Mouse (Mus musculus): ENCODE measurements around the gene Zfpl1. TPM values are rescaled to one million over a fixed set of nuclear protein-coding genes. Genes with fewer than 3 reads are reported as not detected.

Zfpl1 gene
- total RNA-seq, 2 experiments from 2014 or later: 41.8 to 45.8 TPM

DNA sequence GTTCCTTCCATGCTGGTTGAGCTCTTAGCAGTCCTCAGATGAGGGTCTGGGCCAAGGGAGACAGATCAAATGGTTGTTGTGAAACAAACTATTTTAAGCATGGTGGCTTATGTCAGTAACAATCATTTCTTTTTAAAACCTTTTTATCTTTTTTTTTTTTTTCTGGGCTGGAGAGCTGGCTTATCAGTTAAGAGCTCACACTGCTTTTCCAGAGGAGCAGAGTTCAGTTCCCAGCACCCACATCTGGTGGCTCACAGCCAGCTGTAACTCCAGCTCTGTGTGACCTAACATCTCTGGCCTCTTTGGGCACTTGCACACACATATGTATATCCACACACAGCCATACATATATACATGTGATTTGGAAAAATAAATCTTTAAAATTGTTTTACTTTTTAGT lies 47.1 kb downstream of the Zfpl1 start:
- H3K4me3 ChIP-seq: no peak overlapping the region
- H3K27ac ChIP-seq: no peak overlapping the region
- intact Hi-C loops (cut with DNase I): no loop called here
- TF ChIP-seq CTCF (IDR thresholded peaks at IDR 0.05): no peak
- DNase-seq (ENCODE audit: extremely low spot score in 1 of 2, low spot score in 2 of 2): no peak

- no peak overlapping the region for H3K27ac ChIP-seq
- no peak for TF ChIP-seq CTCF (IDR thresholded peaks at IDR 0.05)
- H3K4me3 ChIP-seq: no peak overlapping the region
- intact Hi-C loops (cut with DNase I): no loop called here
- no peak for DNase-seq (ENCODE audit: extremely low spot score in 1 of 2, low spot score in 2 of 2)
Measured at GRCm38 (mm10) chr19:6035966-6036585, 48.7 kb downstream of the Zfpl1 start.

Small RNA genes lying within 50 kb of the gene (microRNA-seq; reads per million reads assigned to microRNA genes)
- gene Mir6988: 2.2 to 2.7 reads per million in 2 experiments

Other genes with a start within 250 kb of the Zfpl1 start
- 10 to 100 TPM; 10.1 to 13.4 TPM for gene Frmd8, start 209.7 kb downstream of the Zfpl1 start, total RNA-seq (2021)
- gene Slc25a45, start 207.1 kb downstream of the Zfpl1 start, total RNA-seq (2021): 1 to 10 TPM; 2.5 to 2.7 TPM
- gene Tigd3, start 190.8 kb downstream of the Zfpl1 start, total RNA-seq (2021): 1 to 10 TPM; 4.3 to 4.7 TPM
- 100 to 1,000 TPM in 1 of 2 experiments, 10 to 100 TPM in 1; 94.8 to 100 TPM for gene Dpf2, start 171.9 kb downstream of the Zfpl1 start, total RNA-seq (2021)
- 1 to 10 TPM; 4.7 to 4.9 TPM for gene Cdc42ep2, start 160.1 kb downstream of the Zfpl1 start, total RNA-seq (2021)
- gene Pola2, start 120.8 kb downstream of the Zfpl1 start, total RNA-seq (2021): 1 to 10 TPM; 5.0 to 6.4 TPM
- gene Slc22a20, start 98.8 kb downstream of the Zfpl1 start, total RNA-seq (2021): not detected
- gene Capn1, start 69.1 kb downstream of the Zfpl1 start, total RNA-seq (2021): 10 to 100 TPM; 20.8 to 23.1 TPM
- 10 to 100 TPM; 45.7 to 45.8 TPM for gene Syvn1, start 38.4 kb downstream of the Zfpl1 start, total RNA-seq (2021)
- gene Mrpl49, start 27.2 kb downstream of the Zfpl1 start, total RNA-seq (2021): 10 to 100 TPM; 40.9 to 41.3 TPM
- gene Fau, start 27.1 kb downstream of the Zfpl1 start, total RNA-seq (2021): 100 to 1,000 TPM; 663 to 678 TPM
- gene Znhit2, start 23.8 kb downstream of the Zfpl1 start, total RNA-seq (2021): 10 to 100 TPM; 33.9 to 39.1 TPM
- 10 to 100 TPM; 26.9 to 30.4 TPM for gene Tm7sf2, start 16.6 kb downstream of the Zfpl1 start, total RNA-seq (2021)
- gene Vps51, start 7.7 kb downstream of the Zfpl1 start, total RNA-seq (2021): 100 to 1,000 TPM in 1 of 2 experiments, 10 to 100 TPM in 1; 85.3 to 101 TPM
- gene Tmem262, start 4.9 kb downstream of the Zfpl1 start, total RNA-seq (2021): not detected
- gene Gm28374, start 2.7 kb downstream of the Zfpl1 start, total RNA-seq (2021): under 1 TPM in 1 of 2 experiments, not detected in 1; 0.54 TPM
- gene Cdca5, start within 50 bp of the Zfpl1 start, total RNA-seq (2021): not detected
- gene AC131692.1, start 9.5 kb upstream of the Zfpl1 start, total RNA-seq (2021): not detected
- not detected for gene Naaladl1, start 20.8 kb upstream of the Zfpl1 start, total RNA-seq (2021)
- 10 to 100 TPM; 19.3 to 22.4 TPM for gene Sac3d1, start 33.7 kb upstream of the Zfpl1 start, total RNA-seq (2021)
- gene Snx15, start 43.3 kb upstream of the Zfpl1 start, total RNA-seq (2021): 10 to 100 TPM; 41.9 to 43.1 TPM
- under 1 TPM; 0.26 to 0.84 TPM for gene Batf2, start 56.0 kb upstream of the Zfpl1 start, total RNA-seq (2021)
- 10 to 100 TPM; 74.2 to 82.3 TPM for gene Arl2, start 56.6 kb upstream of the Zfpl1 start, total RNA-seq (2021)
- gene Majin, start 99.4 kb upstream of the Zfpl1 start, total RNA-seq (2021): not detected
- gene Gpha2, start 141.4 kb upstream of the Zfpl1 start, total RNA-seq (2021): not detected
- 100 to 1,000 TPM; 149 to 158 TPM for gene Ppp2r5b, start 150.9 kb upstream of the Zfpl1 start, total RNA-seq (2021)
- 10 to 100 TPM; 37.4 to 40.1 TPM for gene Atg2a, start 156.7 kb upstream of the Zfpl1 start, total RNA-seq (2021)
- 10 to 100 TPM; 36.4 to 43.5 TPM for gene Ehd1, start 191.8 kb upstream of the Zfpl1 start, total RNA-seq (2021)
- 1 to 10 TPM; 3.4 to 4.1 TPM for gene Cdc42bpg, start 221.5 kb upstream of the Zfpl1 start, total RNA-seq (2021)

All from left cerebral cortex, adult 2 months (tissue).